Mouse (Mus musculus) lung, postnatal 10 days (tissue): ENCODE measurements at regions not wholly inside any gene's neighbourhood (a gene's known extent, or its start where the extent isn't known, plus 50 kb on each side); places are given as distances from the start of the nearest gene placed in this dataset.
A peak's percentile ranks its signal among the peaks of the same experiment; 100 is the strongest.

Experiments used
- DNase-seq: peaks from one replicate; pipeline ENCODE4 v3.0.0; 2021

- no peak for DNase-seq
Measured at GRCm38 (mm10) chr11:84634990-84635389, 109.7 kb upstream of the Lhx1 start.

- no peak for DNase-seq
Measured at GRCm38 (mm10) chr11:84633300-84633699, 108.0 kb upstream of the Lhx1 start.

GRCm38 (mm10) chr11:84628111-84628510 lies 102.8 kb upstream of the Lhx1 start:
- peak; percentile 6 for DNase-seq

- DNase-seq: no peak
Measured at GRCm38 (mm10) chr11:84627685-84628084, 102.3 kb upstream of the Lhx1 start.

DNA sequence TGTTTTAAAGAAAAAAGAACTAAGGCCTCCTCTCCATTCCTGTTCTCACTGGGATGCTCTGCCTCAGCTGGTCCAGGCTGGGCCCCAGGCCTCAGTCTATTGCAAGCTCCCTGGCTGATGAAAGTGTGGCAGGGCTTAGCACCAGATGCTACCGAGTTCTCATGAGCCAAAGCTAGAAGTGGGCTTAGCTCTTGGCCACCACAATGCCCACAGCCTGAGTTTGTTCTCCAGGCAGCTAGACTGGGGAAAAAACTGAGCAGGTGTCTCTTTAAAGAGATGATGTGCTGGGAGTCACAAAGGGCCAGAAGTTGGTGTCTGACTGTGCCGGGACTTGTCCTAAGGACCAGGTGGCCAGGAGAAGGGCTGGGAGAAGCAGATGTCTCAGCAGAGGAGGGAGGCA lies 101.9 kb upstream of the Lhx1 start:
- no peak for DNase-seq

DNA sequence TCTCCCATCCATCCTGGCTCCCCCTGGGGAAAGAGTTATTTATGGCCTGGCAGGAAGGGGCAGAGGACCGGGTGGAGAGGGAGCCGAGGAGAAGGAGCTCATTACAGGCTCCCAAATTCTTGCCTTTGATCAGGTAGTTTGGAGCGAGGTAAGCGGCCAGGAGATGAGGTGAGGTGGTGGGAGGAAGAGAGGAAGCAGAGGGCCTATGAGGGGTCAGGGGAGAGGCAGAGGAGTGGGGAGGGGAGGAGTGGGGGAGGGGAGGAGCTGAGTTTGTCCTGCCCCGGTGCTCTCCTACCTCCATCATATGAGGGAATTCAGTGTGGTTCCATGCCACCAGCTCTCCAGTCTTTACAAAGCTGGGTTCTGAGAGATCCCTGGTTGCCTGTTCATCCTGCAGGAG lies 98.8 kb upstream of the Lhx1 start:
- no peak for DNase-seq

GRCm38 (mm10) chr11:84619713-84620112 lies 94.4 kb upstream of the Lhx1 start:
- no peak for DNase-seq

DNA sequence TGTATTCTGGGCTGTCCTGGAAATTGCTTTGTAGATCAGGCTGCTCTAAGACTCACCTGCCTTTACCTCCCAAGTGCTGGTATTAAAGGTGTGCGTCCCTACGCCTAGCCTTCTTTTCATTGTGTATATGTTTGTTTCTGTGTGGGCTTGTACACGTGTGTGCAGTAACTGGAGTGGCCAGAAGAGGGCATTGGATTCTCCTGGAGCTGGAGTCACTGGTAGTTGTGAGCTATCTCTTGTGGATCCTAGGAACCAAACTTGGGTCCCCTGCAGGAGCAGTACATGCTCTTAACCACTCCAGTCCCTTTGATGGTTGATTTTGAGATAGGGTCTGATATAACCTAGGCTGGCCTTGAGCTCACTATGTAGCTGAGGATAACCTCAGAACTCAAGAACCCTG lies 93.2 kb upstream of the Lhx1 start:
- no peak for DNase-seq

DNA sequence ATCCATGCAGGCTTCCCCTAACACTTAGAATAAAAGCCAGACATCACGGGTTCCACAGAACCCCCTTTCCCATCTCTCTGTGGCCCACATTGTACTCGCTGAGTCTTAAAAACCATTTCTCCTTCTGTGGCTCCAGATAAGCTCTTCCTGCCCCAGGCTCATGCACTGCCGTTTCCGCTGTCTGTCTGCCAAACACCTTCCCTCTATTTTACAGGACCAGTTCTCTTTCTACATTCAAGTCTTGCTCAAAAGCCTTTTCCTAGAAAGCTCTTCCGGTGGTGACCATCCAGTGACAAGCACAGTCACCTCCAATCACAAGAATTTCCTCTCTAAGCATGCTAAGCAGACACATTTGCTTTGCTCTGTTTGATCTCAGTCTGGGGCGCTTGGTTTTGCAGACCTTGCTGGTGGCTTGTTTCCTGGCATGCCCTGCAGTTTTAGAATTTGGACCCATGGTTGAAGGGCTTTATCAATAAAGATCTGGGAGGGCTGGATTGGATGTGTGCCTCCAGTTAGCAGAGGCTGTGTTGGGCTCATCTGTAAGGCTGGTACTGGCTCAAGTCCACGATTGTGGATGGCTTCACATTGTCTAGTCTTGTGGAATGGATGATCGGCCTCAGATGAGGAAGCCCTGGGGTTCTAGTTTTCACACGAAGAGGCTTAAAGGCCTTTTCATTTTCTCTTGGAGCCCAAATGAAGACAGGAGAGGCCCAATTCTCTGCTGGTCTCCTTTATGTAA lies 87.8 kb upstream of the Lhx1 start:
- DNase-seq: no peak

- no peak for DNase-seq
Measured at GRCm38 (mm10) chr11:84611625-84611879, 86.2 kb upstream of the Lhx1 start.

- no peak for DNase-seq
Measured at GRCm38 (mm10) chr11:84610774-84611624, 85.7 kb upstream of the Lhx1 start.

DNA sequence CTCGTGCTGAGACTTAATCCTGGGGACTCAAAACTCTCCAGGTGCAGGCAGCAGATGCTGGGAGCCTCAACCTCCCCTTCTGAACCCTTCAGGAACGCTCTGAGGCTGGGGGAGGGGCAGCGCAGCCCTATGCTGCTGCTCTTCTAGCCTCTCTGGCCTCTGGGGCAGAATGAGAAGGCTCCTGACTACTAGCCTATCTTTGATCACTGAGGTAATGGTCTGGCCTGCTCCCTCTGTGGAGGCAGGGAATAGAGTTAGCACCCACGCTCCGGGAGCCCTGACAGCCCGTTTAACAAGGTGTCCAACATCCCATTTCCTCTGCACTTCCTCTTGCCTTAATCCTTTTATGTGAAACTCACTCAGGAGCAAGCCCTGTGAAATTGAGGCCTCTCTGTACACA lies 79.4 kb upstream of the Lhx1 start:
- no peak for DNase-seq

DNA sequence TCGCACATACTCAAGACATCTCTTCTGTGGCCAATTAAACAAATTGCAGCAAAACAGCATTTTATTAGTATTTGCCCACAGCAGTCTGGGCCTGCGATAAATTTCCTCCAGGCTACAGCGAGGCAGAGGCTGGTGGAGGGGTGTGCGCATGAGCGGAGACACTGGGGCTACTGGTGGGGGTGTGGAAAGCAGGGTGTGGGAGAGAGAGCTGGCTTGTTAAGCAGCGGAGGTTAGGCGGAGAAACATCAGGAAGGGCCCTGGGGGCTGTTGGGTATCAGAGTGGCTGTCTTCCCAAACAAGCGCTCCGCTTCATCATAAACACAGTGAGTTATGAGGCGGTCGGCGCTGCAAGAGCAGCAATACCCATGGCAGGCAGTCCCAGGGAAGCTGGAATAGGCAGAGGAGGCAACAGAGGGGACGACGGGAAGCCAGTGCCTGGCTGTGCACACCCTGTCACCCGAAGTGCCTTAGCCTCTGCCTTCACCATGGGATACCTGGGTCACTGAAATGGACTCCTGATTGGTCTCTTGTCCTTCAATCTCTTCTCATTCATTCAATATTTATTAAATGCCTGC lies 74.0 kb upstream of the Lhx1 start:
- DNase-seq: no peak

- DNase-seq: no peak
Measured at GRCm38 (mm10) chr11:84597572-84598295, 72.4 kb upstream of the Lhx1 start.

DNA sequence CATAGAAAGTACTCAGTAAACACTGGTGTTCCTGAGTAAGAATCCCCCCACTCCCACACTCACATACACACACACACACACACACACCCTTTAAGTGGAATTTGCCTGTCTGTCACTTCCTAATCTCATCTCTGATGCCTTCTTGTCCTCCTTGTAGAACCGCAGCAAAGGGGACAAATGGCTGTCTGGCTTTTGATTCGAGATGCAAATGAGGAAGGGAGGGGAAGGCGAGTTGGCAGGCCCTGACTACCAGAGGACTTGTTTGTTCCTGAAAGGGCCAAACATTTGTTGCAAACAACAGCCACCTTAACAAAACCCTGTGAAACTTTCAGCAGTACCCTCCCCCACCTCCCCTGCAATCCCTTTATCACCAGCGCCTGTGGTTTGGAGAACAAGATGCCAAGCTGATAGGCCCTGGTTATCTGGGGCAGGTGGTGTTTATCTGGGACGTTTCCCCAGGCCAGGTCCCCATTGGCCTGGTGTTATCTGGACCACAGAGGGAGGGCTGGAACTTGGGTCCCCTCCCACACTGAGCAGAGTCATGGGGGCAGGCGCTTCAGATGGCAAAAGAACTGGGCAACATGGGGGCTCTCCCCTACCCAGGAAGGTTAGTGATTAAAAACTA lies 67.5 kb upstream of the Lhx1 start:
- no peak for DNase-seq

GRCm38 (mm10) chr11:84587107-84587506 lies 61.8 kb upstream of the Lhx1 start:
- DNase-seq: no peak

GRCm38 (mm10) chr11:84585626-84586025 lies 60.3 kb upstream of the Lhx1 start:
- no peak for DNase-seq

GRCm38 (mm10) chr11:84578805-84579541 lies 53.6 kb upstream of the Lhx1 start:
- DNase-seq: no peak
